Mouse (Mus musculus): ENCODE measurements around the gene Ivd.

Gene Ivd

GRCm38 (mm10) chr2:118861454-118862339 lies at the start of gene Ivd:
Gene Ivd (plus strand): TSS chr2:118861954.
- DNase-seq (ENCODE audit: low read depth), result no peak

- no peak for DNase-seq (ENCODE audit: low read depth)
These were observed 49.0 kb upstream of the Ivd start for GRCm38 (mm10) chr2:118812724-118813123.

- DNase-seq (ENCODE audit: low read depth), result peak; percentile 94
These were observed 47.5 kb upstream of the Ivd start, which contains the start of gene Knstrn for GRCm38 (mm10) chr2:118813981-118814836. Gene Knstrn (plus strand): TSS chr2:118814003.

- DNase-seq (ENCODE audit: low read depth), result no peak
These were observed 39.0 kb upstream of the Ivd start for GRCm38 (mm10) chr2:118822800-118823199.

GRCm38 (mm10) chr2:118824396-118824795 lies 37.4 kb upstream of the Ivd start:
- DNase-seq (ENCODE audit: low read depth), result no peak

GRCm38 (mm10) chr2:118829096-118829495 lies 32.7 kb upstream of the Ivd start:
- no peak for DNase-seq (ENCODE audit: low read depth)

- DNase-seq (ENCODE audit: low read depth), result no peak
These were observed 27.7 kb upstream of the Ivd start for GRCm38 (mm10) chr2:118834061-118834460.

GRCm38 (mm10) chr2:118835115-118835514 lies 26.6 kb upstream of the Ivd start:
- no peak for DNase-seq (ENCODE audit: low read depth)

- peak; percentile 45 for DNase-seq (ENCODE audit: low read depth)
These were observed 23.4 kb upstream of the Ivd start for GRCm38 (mm10) chr2:118838330-118838729.

- no peak for DNase-seq (ENCODE audit: low read depth)
These were observed 20.6 kb upstream of the Ivd start for GRCm38 (mm10) chr2:118841186-118841585.

GRCm38 (mm10) chr2:118841774-118842173 lies 20.0 kb upstream of the Ivd start:
- peak; percentile 88 for DNase-seq (ENCODE audit: low read depth)

- no peak for DNase-seq (ENCODE audit: low read depth)
These were observed 17.3 kb upstream of the Ivd start for GRCm38 (mm10) chr2:118844427-118844826.

GRCm38 (mm10) chr2:118846246-118846645 lies 15.5 kb upstream of the Ivd start:
- peak; percentile 23 for DNase-seq (ENCODE audit: low read depth)

GRCm38 (mm10) chr2:118851756-118852155 lies 10.0 kb upstream of the Ivd start:
- DNase-seq (ENCODE audit: low read depth), result no peak

- DNase-seq (ENCODE audit: low read depth), result no peak
These were observed 554 bp downstream of the Ivd start for GRCm38 (mm10) chr2:118862340-118862675.

- DNase-seq (ENCODE audit: low read depth), result no peak
These were observed 8.8 kb downstream of the Ivd start for GRCm38 (mm10) chr2:118870601-118871000.

- no peak for DNase-seq (ENCODE audit: low read depth)
These were observed 9.3 kb downstream of the Ivd start for GRCm38 (mm10) chr2:118871032-118871431.

GRCm38 (mm10) chr2:118873018-118873417 lies 11.3 kb downstream of the Ivd start:
- no peak for DNase-seq (ENCODE audit: low read depth)

- DNase-seq (ENCODE audit: low read depth), result no peak
These were observed 12.2 kb downstream of the Ivd start for GRCm38 (mm10) chr2:118873890-118874430.

- DNase-seq (ENCODE audit: low read depth), result no peak
These were observed 13.6 kb downstream of the Ivd start for GRCm38 (mm10) chr2:118875316-118875715.

GRCm38 (mm10) chr2:118876453-118876852 lies 14.7 kb downstream of the Ivd start:
- peak; percentile 32 for DNase-seq (ENCODE audit: low read depth)

- no peak for DNase-seq (ENCODE audit: low read depth)
These were observed 19.3 kb downstream of the Ivd start for GRCm38 (mm10) chr2:118881019-118881418.

GRCm38 (mm10) chr2:118881956-118882355 lies 20.2 kb downstream of the Ivd start:
- no peak for DNase-seq (ENCODE audit: low read depth)
